Mouse (Mus musculus) erythroblast, embryonic 14.5 days (primary cell): ENCODE data around the gene Prdm16. TPM values are rescaled to one million over a fixed set of nuclear protein-coding genes. Genes with fewer than 3 reads are reported as not detected.

ENCODE experiments used
- H3K27me3 ChIP-seq: 2 replicates; pipeline ENCODE4 v1.6.1; 2012; ENCODE audit warnings: inconsistent platforms; ENCODE audit not compliant: control insufficient read depth
- H3K36me3 ChIP-seq: 2 replicates; pipeline ENCODE4 v1.6.1; 2012; ENCODE audit warnings: mild to moderate bottlenecking, inconsistent platforms; ENCODE audit not compliant: control insufficient read depth
- H3K4me1 ChIP-seq: 2 replicates; pipeline ENCODE4 v1.6.1; 2012; ENCODE audit warnings: inconsistent platforms; ENCODE audit not compliant: control insufficient read depth
- H3K4me3 ChIP-seq: replicated peaks from 2 replicates; pipeline ENCODE3; 2012; ENCODE audit warnings: moderate library complexity, mild to moderate bottlenecking, inconsistent platforms
- H3K9me3 ChIP-seq: 2 replicates; pipeline ENCODE4 v1.6.1; 2012; ENCODE audit warnings: low read length, inconsistent platforms, mixed read lengths; ENCODE audit not compliant: control insufficient read depth
- GATA1 ChIP-seq: IDR thresholded peaks from 2 replicates; pipeline ENCODE4 v1.6.1; 2012; ENCODE audit warnings: low read length, inconsistent platforms, mixed read lengths
- TAL1 ChIP-seq: IDR thresholded peaks from 3 replicates; pipeline ENCODE4 v1.6.1; 2012; ENCODE audit warnings: low read length, inconsistent platforms, mixed read lengths
- polyA plus RNA-seq: library from polyadenylated mRNA; stranded (reverse); fragments of >175 nt; gene quantifications from 2 replicates; pipeline ENCODE4 v1.2.3, GENCODE M21; 2012

Gene Prdm16
- polyA plus RNA-seq, 1 experiment: 0.12 TPM

GRCm38 (mm10) chr4:154370841-154371240, 265.8 kb downstream of the Prdm16 start:
- H3K9me3 ChIP-seq: no peaks in the 10 kb centered on the region
- no peaks in the 10 kb centered on the region for H3K4me1 ChIP-seq
- TF ChIP-seq TAL1: no peak
- no peak for TF ChIP-seq GATA1
- H3K36me3 ChIP-seq: no peaks in the 10 kb centered on the region
- no peak overlapping the region for H3K4me3 ChIP-seq
- H3K27me3 ChIP-seq: no peaks in the 10 kb centered on the region

DNA sequence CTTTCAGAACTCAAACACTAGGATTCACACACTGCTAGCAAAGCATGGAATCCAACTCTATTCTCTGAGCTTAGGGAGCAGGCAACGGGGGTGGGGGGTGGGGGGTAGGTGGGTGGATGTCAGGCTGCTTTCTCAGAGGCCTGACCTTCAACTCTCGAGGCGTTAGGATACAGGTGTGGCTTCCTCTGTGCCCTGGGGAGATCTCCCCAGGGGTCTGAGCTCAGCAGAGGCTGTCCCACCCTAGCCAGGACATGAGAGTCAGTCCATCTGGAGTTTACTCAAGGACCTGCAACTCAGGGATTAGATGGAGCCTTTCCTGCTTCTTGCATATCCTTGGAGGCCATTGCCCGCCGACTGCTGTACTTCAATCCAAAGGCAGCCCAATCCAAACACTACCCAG, 267.6 kb downstream of the Prdm16 start:
- TF ChIP-seq TAL1 (no peak), GATA1 (no peak)
- H3K4me1 ChIP-seq: no peaks in the 10 kb centered on the region
- no peaks in the 10 kb centered on the region for H3K9me3 ChIP-seq
- no peaks in the 10 kb centered on the region for H3K27me3 ChIP-seq
- H3K4me3 ChIP-seq: no peak overlapping the region
- H3K36me3 ChIP-seq: no peaks in the 10 kb centered on the region

GRCm38 (mm10) chr4:154366836-154367235, 269.8 kb downstream of the Prdm16 start:
- TF ChIP-seq GATA1 (no peak), TAL1 (no peak)
- no peak overlapping the region for H3K4me3 ChIP-seq
- H3K36me3 ChIP-seq: no peaks in the 10 kb centered on the region
- H3K4me1 ChIP-seq: no peaks in the 10 kb centered on the region
- no peaks in the 10 kb centered on the region for H3K9me3 ChIP-seq
- H3K27me3 ChIP-seq: no peaks in the 10 kb centered on the region

DNA sequence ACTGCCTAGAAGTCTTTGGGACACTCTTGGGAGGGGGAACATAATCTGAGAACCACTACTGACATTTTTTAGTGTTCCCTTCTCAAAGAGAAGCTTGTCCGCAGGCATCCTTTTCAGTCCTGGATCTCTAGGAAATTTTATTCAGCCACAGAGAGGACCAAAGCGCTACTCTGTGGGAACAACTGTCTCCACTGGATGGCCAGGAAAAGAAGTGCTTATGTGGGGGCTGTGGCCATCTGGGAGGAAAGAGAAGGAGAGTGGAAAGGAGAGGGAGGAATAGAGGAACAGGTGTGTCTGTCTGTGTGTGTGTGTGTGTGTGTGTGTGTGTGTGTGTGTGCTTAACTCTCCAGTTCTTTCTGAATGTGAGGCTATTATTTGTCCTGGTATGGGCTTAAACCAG, 271.9 kb downstream of the Prdm16 start:
- no peak for TF ChIP-seq GATA1
- TF ChIP-seq TAL1: no peak
- no peaks in the 10 kb centered on the region for H3K9me3 ChIP-seq

DNA sequence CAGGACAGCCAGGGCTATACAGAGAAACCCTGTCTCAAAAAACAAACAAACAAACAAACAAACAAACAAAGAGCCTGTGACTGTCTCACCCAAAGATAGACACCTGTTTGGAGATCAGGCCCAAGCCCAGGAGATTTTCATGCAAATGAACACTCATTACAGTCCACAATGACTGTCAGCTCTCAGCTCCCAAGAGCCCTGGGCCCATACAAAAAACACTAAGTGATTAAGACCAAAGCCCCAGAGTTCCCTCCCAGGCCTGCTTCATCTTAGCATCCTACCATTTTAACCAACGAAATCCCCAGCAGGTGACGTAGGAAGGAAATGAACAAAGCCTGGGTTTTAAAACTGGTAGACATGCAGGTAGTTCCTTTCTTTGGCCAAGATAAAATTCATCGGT, 275.8 kb downstream of the Prdm16 start:
- no peaks in the 10 kb centered on the region for H3K9me3 ChIP-seq
- H3K4me3 ChIP-seq: no peak overlapping the region
- H3K36me3 ChIP-seq: no peaks in the 10 kb centered on the region
- TF ChIP-seq GATA1 (no peak), TAL1 (no peak)
- H3K27me3 ChIP-seq: no peaks in the 10 kb centered on the region
- H3K4me1 ChIP-seq: no peaks in the 10 kb centered on the region

More for the DNA sequence above, 271.9 kb downstream of the Prdm16 start:
- no peaks in the 10 kb centered on the region for H3K4me1 ChIP-seq
- H3K27me3 ChIP-seq: no peaks in the 10 kb centered on the region
- no peak overlapping the region for H3K4me3 ChIP-seq
- no peaks in the 10 kb centered on the region for H3K36me3 ChIP-seq

DNA sequence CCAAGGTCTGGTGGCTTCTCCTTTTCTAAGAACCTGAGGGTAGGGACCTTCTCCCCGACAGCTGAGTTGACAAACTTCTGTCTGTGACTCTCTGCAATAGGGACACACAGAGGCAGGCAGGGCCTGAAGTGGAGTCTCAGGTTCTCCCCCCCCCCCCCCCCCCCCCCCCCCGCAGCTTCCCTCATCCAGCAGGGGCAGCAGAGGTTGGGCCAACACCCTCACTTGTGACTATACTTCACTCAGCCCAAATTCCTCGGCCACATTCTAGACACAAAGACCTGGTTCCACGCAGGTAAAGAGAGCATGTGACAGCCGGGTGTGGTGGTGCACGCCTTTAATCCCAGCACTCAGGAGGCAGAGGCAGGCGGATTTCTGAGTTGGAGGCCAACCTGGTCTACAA, 276.2 kb downstream of the Prdm16 start:
- no peaks in the 10 kb centered on the region for H3K9me3 ChIP-seq
- no peaks in the 10 kb centered on the region for H3K4me1 ChIP-seq
- no peaks in the 10 kb centered on the region for H3K36me3 ChIP-seq
- no peak overlapping the region for H3K4me3 ChIP-seq
- no peak for TF ChIP-seq TAL1
- TF ChIP-seq GATA1: no peak
- no peaks in the 10 kb centered on the region for H3K27me3 ChIP-seq

GRCm38 (mm10) chr4:154359762-154360300, 276.8 kb downstream of the Prdm16 start:
- H3K4me1 ChIP-seq: no peaks in the 10 kb centered on the region
- no peak overlapping the region for H3K4me3 ChIP-seq
- TF ChIP-seq GATA1 (no peak), TAL1 (no peak)
- H3K27me3 ChIP-seq: no peaks in the 10 kb centered on the region
- H3K9me3 ChIP-seq: no peaks in the 10 kb centered on the region
- H3K36me3 ChIP-seq: no peaks in the 10 kb centered on the region

DNA sequence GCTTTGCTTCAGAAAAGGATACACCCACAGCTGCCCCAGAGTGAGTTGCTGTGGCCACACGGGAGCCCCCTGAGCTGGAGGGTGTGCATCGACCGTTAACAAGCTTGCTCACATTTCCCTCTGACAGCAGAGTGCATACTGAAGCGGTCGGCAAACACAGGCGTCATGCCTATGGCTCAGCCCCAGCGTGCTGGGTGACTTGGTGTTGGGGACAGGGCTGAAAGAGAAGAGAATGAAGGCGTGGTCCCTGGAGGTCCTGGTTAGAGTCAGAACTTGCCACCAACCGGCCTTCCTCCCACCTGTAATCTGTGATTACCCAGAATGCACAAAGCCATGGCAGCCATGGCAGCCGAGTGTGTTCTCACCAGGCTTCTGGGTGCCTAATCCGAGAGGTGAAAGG, 277.9 kb downstream of the Prdm16 start:
- H3K4me3 ChIP-seq: no peak overlapping the region
- TF ChIP-seq TAL1 (no peak), GATA1 (no peak)
- no peaks in the 10 kb centered on the region for H3K27me3 ChIP-seq
- no peaks in the 10 kb centered on the region for H3K36me3 ChIP-seq
- no peaks in the 10 kb centered on the region for H3K4me1 ChIP-seq
- no peaks in the 10 kb centered on the region for H3K9me3 ChIP-seq

- Histone ChIP-seq H3K4me3 (no peak overlapping the region), H3K4me1 (no peaks in the 10 kb centered on the region), H3K36me3 (no peaks in the 10 kb centered on the region), H3K27me3 (no peaks in the 10 kb centered on the region), H3K9me3 (no peaks in the 10 kb centered on the region)
- TF ChIP-seq GATA1 (no peak), TAL1 (no peak)
These were observed 278.3 kb downstream of the Prdm16 start for GRCm38 (mm10) chr4:154358370-154358769.

GRCm38 (mm10) chr4:154355408-154355807, 281.3 kb downstream of the Prdm16 start:
- TF ChIP-seq TAL1: no peak
- TF ChIP-seq GATA1: no peak
- no peak overlapping the region for H3K4me3 ChIP-seq
- H3K4me1 ChIP-seq: no peaks in the 10 kb centered on the region
- no peaks in the 10 kb centered on the region for H3K27me3 ChIP-seq
- no peaks in the 10 kb centered on the region for H3K9me3 ChIP-seq
- H3K36me3 ChIP-seq: no peaks in the 10 kb centered on the region
